Mouse (Mus musculus) adrenal gland, adult 2 months (tissue): ENCODE results near the gene Ttc7b. TPM values are rescaled to one million over a fixed set of nuclear protein-coding genes. Genes with fewer than 3 reads are reported as not detected.
A peak's percentile ranks its signal among the peaks of the same experiment; 100 is the strongest.

Source experiments
- DNase-seq: peaks from one replicate; pipeline ENCODE4 v3.0.0; 2021
- polyA plus RNA-seq: library from polyadenylated mRNA; depleted of rRNA; stranded (reverse); fragments of >200 nt; gene quantifications from 2 replicates; pipeline ENCODE4 v1.2.3, GENCODE M21; 2012
- total RNA-seq, 2 experiments: library from RNA; stranded (reverse); gene quantifications; 2 replicates each; pipeline ENCODE4 v1.2.3; 2021

The Ttc7b gene
- total and polyA plus RNA-seq, 3 experiments, result 70.9 to 121 (median 76.7) TPM

- no peak for DNase-seq
These were observed 188.8 kb downstream of the Ttc7b start for GRCm38 (mm10) chr12:100331806-100332205.

GRCm38 (mm10) chr12:100330234-100330633 is 190.4 kb downstream of the Ttc7b start:
- no peak for DNase-seq

DNA sequence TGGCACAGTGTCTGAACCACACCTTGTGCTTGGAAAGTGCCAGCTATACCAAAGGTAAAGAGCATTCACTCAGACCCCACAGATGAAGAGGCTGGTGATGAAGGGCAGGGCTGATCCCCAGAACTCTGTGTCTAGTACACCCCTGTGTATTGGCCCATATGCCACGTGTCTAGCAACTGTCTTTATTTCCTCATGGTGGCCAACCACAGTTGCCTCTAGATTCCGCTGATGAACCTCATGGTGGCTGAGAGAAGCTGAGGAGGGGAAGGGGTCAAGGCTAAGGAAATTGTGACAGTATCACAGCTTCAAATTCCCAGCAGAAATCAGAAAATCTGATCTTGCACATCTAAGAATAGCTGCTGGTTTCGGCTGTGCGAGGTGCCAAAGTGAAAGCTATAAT is 191.6 kb downstream of the Ttc7b start:
- no peak for DNase-seq

DNA sequence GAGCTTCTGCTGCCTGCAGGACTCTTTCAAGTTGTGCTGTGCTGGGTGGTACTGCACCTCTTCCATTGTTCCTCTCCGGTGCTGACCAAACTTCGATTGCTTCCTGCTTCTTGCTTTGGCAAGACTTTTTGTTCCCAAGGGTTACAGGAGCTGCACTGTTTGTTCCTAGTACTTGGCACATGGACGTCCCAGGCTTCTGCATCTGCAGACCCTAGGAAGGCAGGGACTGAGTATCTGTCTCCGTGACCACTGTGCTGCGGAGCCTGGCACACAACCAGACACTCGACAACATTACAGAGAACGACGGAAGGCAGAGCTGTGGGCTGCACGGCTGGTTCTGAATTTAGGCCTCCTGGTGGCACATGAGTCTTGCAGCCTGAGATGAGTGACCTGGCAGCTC is 192.1 kb downstream of the Ttc7b start:
- DNase-seq, result no peak

DNA sequence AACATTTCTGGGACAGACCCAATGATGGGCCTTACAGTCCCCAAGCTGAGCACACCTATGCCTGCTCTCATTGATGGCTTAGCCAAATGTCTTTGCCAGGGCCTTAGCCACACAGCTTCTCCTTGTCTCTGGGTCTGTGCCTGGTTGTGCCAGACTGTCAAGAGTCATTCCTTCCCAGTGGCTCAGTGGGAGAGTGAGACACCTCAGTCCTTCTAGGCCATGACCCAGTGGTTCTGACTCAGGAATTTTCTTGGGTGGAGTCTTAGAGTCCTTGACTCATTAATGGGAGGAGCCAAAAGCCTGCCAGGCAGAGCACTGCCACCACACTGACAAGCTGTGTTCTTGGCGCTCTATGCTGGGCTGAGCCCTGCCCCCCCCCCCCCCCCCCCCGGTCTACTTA is 193.9 kb downstream of the Ttc7b start:
- peak; percentile 84 for DNase-seq

GRCm38 (mm10) chr12:100325618-100326017 is 195.0 kb downstream of the Ttc7b start:
- no peak for DNase-seq

- no peak for DNase-seq
These were observed 195.4 kb downstream of the Ttc7b start for GRCm38 (mm10) chr12:100325212-100325611.

DNA sequence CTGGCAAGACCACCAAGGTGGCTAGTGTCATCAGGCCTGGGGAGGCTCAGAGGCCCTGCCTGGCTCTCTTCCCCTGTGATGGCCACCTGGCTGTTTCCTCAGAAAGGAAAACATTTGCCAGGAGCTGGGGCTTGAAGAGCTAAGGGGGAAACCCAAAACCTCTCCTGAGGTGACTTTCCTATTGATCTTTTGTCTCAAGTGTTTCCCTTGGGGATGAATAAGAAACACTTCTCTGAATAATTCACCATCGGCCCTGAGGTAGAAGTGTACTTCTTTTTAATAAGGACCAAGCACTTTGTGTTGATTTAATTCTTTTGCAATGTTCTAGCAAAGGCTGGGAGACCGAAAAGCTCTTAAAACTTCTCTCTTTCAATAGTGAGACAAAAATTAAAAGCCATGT is 197.0 kb downstream of the Ttc7b start:
- DNase-seq, result no peak

DNA sequence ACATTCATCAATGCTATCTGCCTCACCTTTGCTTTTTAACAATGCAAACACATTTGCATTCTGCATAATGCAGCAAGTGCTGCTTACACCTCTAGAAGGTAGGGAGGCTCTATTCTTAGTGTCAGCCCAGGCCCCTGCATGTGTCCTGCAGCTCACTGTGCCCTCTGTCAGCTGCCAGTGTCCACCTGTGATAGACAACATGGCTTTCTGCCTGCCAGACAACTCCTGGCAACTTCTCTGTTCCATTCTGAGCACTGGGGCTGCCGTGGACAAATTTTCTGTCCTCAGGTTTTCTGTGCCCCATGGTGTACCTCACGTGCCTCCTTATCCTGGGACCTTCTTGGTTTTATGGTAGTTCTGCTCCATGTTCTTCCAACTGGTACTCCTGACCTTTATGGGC is 198.4 kb downstream of the Ttc7b start:
- DNase-seq, result no peak

DNA sequence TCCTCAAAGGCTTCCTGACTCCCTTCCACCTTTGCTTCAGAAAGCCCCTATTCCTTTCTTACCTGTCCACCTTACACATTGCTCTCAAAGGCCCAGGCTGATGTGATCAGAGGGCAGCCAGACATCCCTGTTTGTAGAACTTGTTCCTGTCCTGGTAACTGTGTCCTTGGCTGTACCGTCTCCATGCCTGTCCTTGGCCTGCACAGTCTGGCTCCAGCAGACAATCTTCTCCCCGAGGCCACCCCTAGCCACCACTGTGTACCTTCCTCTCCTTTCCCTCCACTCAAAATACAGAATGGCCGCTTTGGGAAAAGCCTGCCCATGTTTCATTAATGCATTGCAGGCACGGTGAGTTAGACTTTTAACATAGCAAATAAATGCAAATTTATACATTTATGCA is 199.1 kb downstream of the Ttc7b start:
- DNase-seq, result peak; percentile 51

GRCm38 (mm10) chr12:100319746-100320145 is 200.9 kb downstream of the Ttc7b start:
- DNase-seq, result no peak

DNA sequence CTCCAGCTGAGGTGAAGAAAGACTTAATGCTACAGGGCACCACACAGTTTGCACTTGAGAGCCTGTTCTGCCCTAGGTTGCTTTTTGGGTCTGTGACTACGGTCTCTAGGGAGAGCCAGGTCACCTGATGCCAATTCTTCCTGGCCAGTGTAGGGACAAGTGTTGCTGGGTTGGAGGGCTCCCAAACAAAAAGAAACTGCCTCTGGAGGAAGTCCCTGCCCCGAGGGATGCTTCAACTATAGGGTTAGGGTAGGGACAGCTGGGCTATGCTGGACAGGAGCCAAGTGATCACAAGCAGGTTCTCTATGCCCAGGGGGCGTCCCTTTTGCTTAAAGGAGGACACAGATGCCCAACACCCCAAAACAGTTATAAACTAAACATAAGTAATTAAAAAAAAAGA is 202.7 kb downstream of the Ttc7b start:
- no peak for DNase-seq

DNA sequence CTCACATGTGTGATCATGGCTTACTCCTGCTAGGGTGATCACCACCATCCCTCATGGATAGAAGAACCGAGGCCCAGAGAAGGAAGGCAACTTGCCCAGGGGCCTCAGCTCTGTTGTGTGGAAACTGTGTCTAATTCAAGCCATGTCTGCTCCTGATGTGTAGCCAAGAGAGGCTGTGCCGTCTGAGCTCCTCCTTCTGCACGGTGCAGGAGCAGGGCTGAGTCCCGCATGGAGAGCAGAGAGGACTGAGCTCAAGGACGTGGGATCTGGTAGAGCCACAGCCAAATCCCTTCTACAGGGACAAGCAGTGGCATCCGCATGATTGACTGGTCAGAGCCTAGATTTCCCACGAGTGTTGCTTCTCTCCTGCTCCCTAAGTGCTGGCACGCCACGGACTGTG is 204.5 kb downstream of the Ttc7b start:
- DNase-seq, result peak; percentile 43

GRCm38 (mm10) chr12:100315119-100315885 is 205.3 kb downstream of the Ttc7b start:
- no peak for DNase-seq

GRCm38 (mm10) chr12:100313785-100314375 is 206.7 kb downstream of the Ttc7b start:
- DNase-seq, result no peak

DNA sequence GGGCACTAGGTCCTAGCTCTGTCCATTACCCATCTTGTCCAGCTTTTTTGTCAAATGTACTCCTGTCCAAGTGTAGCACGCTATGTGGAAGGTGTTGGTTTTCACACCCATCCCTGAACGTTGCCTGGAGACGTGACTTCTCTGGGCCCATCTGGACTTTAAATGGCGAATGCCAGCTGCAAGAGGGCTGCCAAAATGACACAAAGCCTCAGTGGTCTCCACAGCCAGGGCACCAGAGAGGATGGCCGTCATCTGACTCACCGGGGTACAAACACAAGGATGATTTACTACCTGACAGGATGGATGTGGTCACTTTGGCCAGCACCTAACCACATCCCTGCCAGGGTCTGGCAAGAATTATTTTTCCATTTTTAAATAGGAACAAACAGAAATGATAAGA is 207.4 kb downstream of the Ttc7b start:
- no peak for DNase-seq

GRCm38 (mm10) chr12:100310471-100311392 is 209.9 kb downstream of the Ttc7b start:
- peak; percentile 40 for DNase-seq

DNA sequence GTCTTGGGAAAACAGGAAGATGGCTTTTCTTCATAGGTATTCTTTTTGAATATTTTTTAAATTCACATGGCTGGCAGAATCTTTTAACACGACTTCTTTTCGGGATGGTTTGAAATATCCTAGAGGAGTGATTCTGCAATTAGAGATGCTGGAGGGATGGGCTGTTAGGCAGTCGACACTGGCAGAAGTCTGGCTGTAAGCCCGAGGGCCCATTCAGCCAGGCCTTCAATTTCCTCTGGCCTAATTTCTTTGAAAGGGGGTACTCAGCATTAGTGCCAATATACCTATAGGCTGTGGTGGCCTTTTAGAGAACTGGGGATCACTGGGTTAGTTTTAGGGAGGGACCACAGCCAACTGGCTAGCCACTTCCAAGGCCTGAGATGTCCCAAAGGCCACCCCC is 211.4 kb downstream of the Ttc7b start:
- DNase-seq, result no peak

DNA sequence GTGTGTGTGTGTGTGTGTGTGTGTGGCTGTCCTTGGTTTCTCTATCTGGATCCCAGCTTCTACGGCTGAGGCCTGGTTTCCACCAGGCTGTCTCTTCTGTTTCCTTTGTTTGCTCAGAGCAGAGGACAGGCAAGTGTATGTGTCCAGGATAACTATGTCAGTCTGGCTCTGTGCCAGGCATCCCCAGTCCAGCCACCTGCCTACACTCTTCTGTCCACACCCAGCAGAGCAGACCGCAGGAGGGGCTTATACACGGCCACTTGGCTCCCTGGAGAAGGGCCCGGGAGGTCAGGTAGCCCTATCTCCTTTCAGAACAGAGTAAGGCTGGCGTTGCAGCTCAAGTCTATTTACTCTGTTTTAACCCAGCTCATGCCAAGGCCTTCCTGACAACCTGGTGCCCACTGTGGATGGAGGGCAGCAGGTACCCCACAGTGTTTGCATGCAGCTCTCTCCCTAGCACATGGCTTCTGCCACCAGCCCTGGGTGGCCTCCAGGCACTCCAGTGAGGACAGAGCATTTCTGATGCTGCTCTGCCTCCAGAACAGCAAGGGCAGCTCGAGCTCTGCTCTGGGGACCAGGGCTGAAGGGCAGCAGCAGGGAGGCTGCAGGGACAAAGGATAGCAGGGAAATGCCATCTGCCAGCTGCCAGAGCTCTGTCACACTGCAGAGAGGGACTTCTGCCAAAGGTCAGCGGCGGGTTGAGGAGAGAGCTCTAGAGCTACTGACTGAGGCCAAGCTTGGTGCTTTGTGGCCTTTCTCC is 212.9 kb downstream of the Ttc7b start:
- peak; percentile 92 for DNase-seq

- DNase-seq, result no peak
These were observed 214.3 kb downstream of the Ttc7b start for GRCm38 (mm10) chr12:100306336-100306735.

- no peak for DNase-seq
These were observed 215.5 kb downstream of the Ttc7b start for GRCm38 (mm10) chr12:100305051-100305673.

DNA sequence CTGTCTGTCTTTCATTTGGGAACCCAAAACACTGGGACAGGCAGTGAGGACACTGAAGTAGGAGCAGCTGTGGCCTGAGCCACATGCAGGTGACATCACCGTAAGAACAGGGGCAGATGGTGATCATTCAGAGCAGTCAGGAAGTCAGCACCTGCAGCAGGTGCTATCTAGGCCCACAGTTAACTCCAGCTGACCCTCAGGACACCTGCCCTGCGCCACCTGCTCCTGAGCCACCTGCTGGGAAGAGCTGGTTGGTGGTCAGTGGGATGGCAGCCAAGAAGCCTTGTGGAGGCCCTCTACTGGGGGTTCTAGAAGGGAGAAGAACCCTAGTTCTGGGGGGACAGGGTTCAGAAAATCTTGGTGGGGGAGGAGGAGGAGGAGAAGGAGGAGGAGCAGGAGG is 216.3 kb downstream of the Ttc7b start:
- DNase-seq, result no peak
